Comparison of ENCODE assay signal across 9 mouse cellular contexts in the genomic region with DNA sequence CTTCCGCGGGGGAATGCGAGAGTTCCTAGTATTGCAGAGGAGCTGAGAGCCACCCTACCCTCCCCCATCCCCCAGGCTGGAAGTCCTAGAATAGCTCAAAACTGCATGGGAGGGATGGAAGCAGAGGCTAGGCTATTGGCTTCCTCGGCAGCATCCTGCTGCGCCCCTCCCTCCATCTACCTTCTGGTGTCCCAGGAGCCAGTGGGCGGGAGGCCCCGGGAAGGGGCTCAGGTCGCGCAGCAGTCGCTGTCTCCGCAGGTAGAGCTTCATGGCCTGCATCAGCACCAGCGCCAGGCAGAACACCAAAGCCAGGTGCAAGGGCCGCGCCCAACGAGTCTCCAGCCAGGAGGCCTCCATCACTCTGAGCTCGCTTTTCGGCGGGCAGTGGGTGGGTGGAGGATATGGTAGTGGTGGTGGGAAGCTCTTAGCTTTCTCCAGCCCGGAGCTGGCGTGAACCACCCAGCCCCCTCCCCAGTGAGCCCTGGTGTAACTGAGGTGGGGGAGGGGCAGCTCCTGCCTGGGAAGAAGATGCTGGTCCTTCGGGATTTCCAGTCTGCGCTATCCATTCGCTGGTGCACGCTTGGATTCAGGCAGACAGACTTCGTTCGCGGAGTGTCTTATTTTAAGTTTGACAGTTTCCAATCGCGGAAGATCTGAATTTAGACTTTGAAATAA. TPM values are rescaled to one million over a fixed set of nuclear protein-coding genes. Genes with fewer than 3 reads are reported as not detected.
DNase-seq lines count a peak whose midpoint lies in the region; ATAC-seq lines count a peak whose summit lies in the region.
"Had no signal": no experiment of that assay in that cellular context is flagged by ENCODE, and none has a peak within 500 bp of the region (broad histone marks: within the 10 kb centered on the region; RNA-seq: fewer than 3 reads in every experiment).

A gene (minus strand): TSS at position 661 of the 675 bp plus-strand sequence.

- peak within 1 kb of the TSS; percentile 52 for H3K4me2 ChIP-seq in embryonic facial prominence, embryonic 13.5 days
- H3K4me2 ChIP-seq in intestine, embryonic 15.5 days (replicated peaks), result peak within 1 kb of the TSS; percentile 43
- peak within 1 kb of the TSS; percentile 18 for H3K4me2 ChIP-seq in liver, embryonic 13.5 days
- H3K4me2 ChIP-seq in stomach, embryonic 15.5 days, result peak within 1 kb of the TSS; percentile 41

- no peaks in the 10 kb centered on the region for H3K36me3 ChIP-seq in megakaryocyte, embryonic 14.5 days (replicated peaks; ENCODE audit: low read length)
- no peaks in the 10 kb centered on the region for H3K36me3 ChIP-seq in embryonic facial prominence, embryonic 13.5 days
- H3K36me3 ChIP-seq in intestine, embryonic 15.5 days, result no peaks in the 10 kb centered on the region
- H3K36me3 ChIP-seq in liver, embryonic 13.5 days, result no peaks in the 10 kb centered on the region
- no peaks in the 10 kb centered on the region for H3K36me3 ChIP-seq in stomach, embryonic 15.5 days

- 0 out of 2 replicates have a peak within 1 kb of the TSS, but pooled peaks have one; percentile 11 for H3K9ac ChIP-seq in embryonic facial prominence, embryonic 13.5 days
- H3K9ac ChIP-seq in intestine, embryonic 15.5 days, result no peak within 1 kb of the TSS
- no peak within 1 kb of the TSS for H3K9ac ChIP-seq in liver, embryonic 13.5 days
- no peak within 1 kb of the TSS for H3K9ac ChIP-seq in stomach, embryonic 15.5 days

- H3K27me3 ChIP-seq in megakaryocyte, embryonic 14.5 days (replicated peaks), result no peaks in the 10 kb centered on the region
- peaks cover 38% of the 10 kb centered on the region for H3K27me3 ChIP-seq in embryonic facial prominence, embryonic 13.5 days
- peaks cover 23% of the 10 kb centered on the region for H3K27me3 ChIP-seq in intestine, embryonic 15.5 days (replicated peaks)
- H3K27me3 ChIP-seq in liver, embryonic 13.5 days, result peaks cover 23% of the 10 kb centered on the region
- peaks cover 14% of the 10 kb centered on the region for H3K27me3 ChIP-seq in stomach, embryonic 15.5 days (replicated peaks)

- no peak for DNase-seq in liver, embryonic 13.5 days
- DNase-seq in spleen, adult 18-20 months, result no peak
- no peak for DNase-seq in urinary bladder, postnatal 36 days (ENCODE audit: low spot score in 2 of 2)

- no peak for ATAC-seq in megakaryocyte, adult 5-6 weeks (ENCODE audit: poor library complexity, severe bottlenecking)
- no peak for ATAC-seq in embryonic facial prominence, embryonic 13.5 days (ENCODE audit: insufficient number of reproducible peaks, insufficient read depth, low FRiP score, low TSS enrichment, low read depth)
- ATAC-seq in intestine, embryonic 15.5 days, result peak; percentile 41; the same call in 1 of the 2 replicates
- no peak for ATAC-seq in liver, embryonic 13.5 days (ENCODE audit: low read depth)
- ATAC-seq in stomach, embryonic 15.5 days (ENCODE audit: insufficient read depth, low FRiP score, low read depth), result 0 out of 2 replicates have a peak, but pooled peaks have one; percentile 43

- under 1% methylated on average over 29 of the region's 29 CpGs for WGBS in embryonic facial prominence, embryonic 13.5 days
- 3% methylated on average over 29 of the region's 29 CpGs for WGBS in intestine, embryonic 15.5 days
- WGBS in liver, embryonic 13.5 days (ENCODE audit: insufficient replicate concordance), result 4% methylated on average over 29 of the region's 29 CpGs
- WGBS in stomach, embryonic 15.5 days, result under 1% methylated on average over 29 of the region's 29 CpGs

- peak within 1 kb of the TSS; percentile 92 for H3K4me3 ChIP-seq in megakaryocyte, embryonic 14.5 days (replicated peaks)
- H3K4me3 ChIP-seq in embryonic facial prominence, embryonic 13.5 days, result peak within 1 kb of the TSS; percentile 21
- peak within 1 kb of the TSS; percentile 16; the same call in 1 of the 2 replicates for H3K4me3 ChIP-seq in intestine, embryonic 15.5 days (replicated peaks)
- H3K4me3 ChIP-seq in liver, embryonic 13.5 days (replicated peaks), result no peak within 1 kb of the TSS
- no peak within 1 kb of the TSS; the same call in 1 of the 2 replicates for H3K4me3 ChIP-seq in stomach, embryonic 15.5 days (replicated peaks)

- H3K9me3 ChIP-seq in megakaryocyte, embryonic 14.5 days, result no peaks in the 10 kb centered on the region
- no peaks in the 10 kb centered on the region for H3K9me3 ChIP-seq in embryonic facial prominence, embryonic 13.5 days
- no peaks in the 10 kb centered on the region for H3K9me3 ChIP-seq in intestine, embryonic 15.5 days
- no peaks in the 10 kb centered on the region for H3K9me3 ChIP-seq in liver, embryonic 13.5 days (replicated peaks)
- H3K9me3 ChIP-seq in stomach, embryonic 15.5 days, result no peaks in the 10 kb centered on the region

- H3K4me1 ChIP-seq in megakaryocyte, embryonic 14.5 days, result peaks cover 78% of the 10 kb centered on the region
- peaks cover 7% of the 10 kb centered on the region for H3K4me1 ChIP-seq in embryonic facial prominence, embryonic 13.5 days
- peaks cover 6% of the 10 kb centered on the region for H3K4me1 ChIP-seq in intestine, embryonic 15.5 days (replicated peaks)
- peaks cover 11% of the 10 kb centered on the region for H3K4me1 ChIP-seq in liver, embryonic 13.5 days (replicated peaks)
- no peaks in the 10 kb centered on the region for H3K4me1 ChIP-seq in stomach, embryonic 15.5 days

- H3K27ac ChIP-seq in embryonic facial prominence, embryonic 13.5 days, result no peak within 1 kb of the TSS
- no peak within 1 kb of the TSS for H3K27ac ChIP-seq in intestine, embryonic 15.5 days
- H3K27ac ChIP-seq in liver, embryonic 13.5 days, result no peak within 1 kb of the TSS
- H3K27ac ChIP-seq in stomach, embryonic 15.5 days, result no peak within 1 kb of the TSS

RNA-seq across cellular contexts. Expression of the gene that starts here (rescaled TPM):
- polyA plus RNA-seq in megakaryocyte, embryonic 14.5 days (2012; ENCODE audit: insufficient read depth, low replicate concordance), result 0.38 TPM in 1 of 2 replicates, not detected in the other
- not detected in 2 replicates for total RNA-seq in megakaryocyte, adult 5-6 weeks (2015)
- total RNA-seq in megakaryocyte, adult 5-6 weeks (2017), result not detected in 2 replicates
- polyA plus RNA-seq in embryonic facial prominence, embryonic 13.5 days (2015; fragmentation: Nextera tagmentation; extraction: Ambion mirVana), result 0.08 and 0.15 TPM in 2 replicates
- polyA plus RNA-seq in intestine, embryonic 15.5 days (2015; fragmentation: Nextera tagmentation; extraction: Ambion mirVana), result 0.25 and 0.34 TPM in 2 replicates
- 0.05 and 0.06 TPM in 2 replicates for polyA plus RNA-seq in liver, embryonic 13.5 days (2015; fragmentation: Nextera tagmentation; extraction: Ambion mirVana)
- 0.41 and 0.45 TPM in 2 replicates for polyA plus RNA-seq in stomach, embryonic 15.5 days (2015; fragmentation: Nextera tagmentation; extraction: Ambion mirVana)
- total RNA-seq: neutrophil, adult 5-6 weeks had no signal

Comparison
In these comparisons a context has a peak if more than half of its experiments do, and no peak if none do; other contexts are left out.
1. Peak in ATAC-seq, H3K4me3 ChIP-seq and H3K4me2 ChIP-seq in intestine, embryonic 15.5 days; RNA of the gene not detected or under 1 TPM.
2. Peak in ATAC-seq and H3K4me2 ChIP-seq in stomach, embryonic 15.5 days; RNA of the gene not detected or under 1 TPM.
3. H3K4me3 ChIP-seq: peak in megakaryocyte, embryonic 14.5 days (single experiment) and embryonic facial prominence, embryonic 13.5 days (single experiment); none in liver, embryonic 13.5 days (single experiment) and stomach, embryonic 15.5 days (single experiment).
4. Peak in every context shown above with its lines, with median percentiles within 50 percentile points of each other: H3K4me2 ChIP-seq.